Mouse (Mus musculus): ENCODE data around the gene Tor1a. TPM values are rescaled to one million over a fixed set of nuclear protein-coding genes. Genes with fewer than 3 reads are reported as not detected.

The Tor1a gene
- 17.3 TPM for polyA plus RNA-seq (2014; fragmentation: Illumina TruSeq; extraction: RNeasy Lipid Tissue Mini Kit (QIAGEN cat#74804); ENCODE audit: low read depth, low replicate concordance)

GRCm38 (mm10) chr2:30967352-30968327 lies at the start of gene Tor1a:
TSS of gene Tor1a (minus strand) at chr2:30967933.

DNA sequence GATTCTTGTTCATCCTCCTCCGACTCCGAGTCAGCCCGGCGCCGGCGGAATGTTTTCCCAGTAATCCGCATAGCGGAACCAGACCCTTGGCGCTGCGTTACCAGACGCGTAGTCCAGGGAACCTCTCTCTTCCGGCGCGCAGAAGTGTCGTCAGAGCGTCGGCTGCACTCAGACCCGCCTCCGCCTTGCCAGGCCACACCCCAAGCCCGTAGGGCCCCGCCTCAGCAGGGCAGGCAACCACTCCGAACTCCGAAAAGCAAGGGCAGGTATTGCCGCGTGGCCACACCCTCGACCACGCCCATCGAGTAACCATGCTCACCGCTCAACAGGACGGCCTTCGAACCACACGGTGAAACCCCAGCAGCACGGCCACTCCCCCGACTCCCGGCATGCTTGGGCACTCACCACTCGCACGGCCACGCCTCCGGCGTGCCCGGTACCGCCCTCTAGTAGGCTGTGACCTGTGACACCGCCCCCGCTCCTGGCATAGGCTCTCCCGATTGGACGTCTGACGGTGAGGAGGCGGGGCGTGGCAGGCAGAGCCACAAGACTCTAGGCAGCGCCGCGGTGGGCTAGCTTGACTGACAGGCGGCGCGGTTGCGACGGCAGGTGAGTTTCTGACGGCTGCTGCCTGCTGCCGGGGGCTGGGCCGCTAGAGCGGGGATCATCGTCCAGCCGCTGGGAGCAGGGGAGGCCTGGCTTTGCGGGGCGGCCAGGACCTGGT lies 14.2 kb upstream of the Tor1a start, which contains the start of the genes BC005624 and Usp20:
TSS of gene BC005624 (minus strand) at position 412 of the 724 bp plus-strand sequence.
TSS of gene Usp20 (plus strand) at position 490 of the 724 bp plus-strand sequence.

GRCm38 (mm10) chr2:30952824-30953490 lies 14.8 kb downstream of the Tor1a start, which contains the start of gene Tor1b:
TSS of gene Tor1b (plus strand) at chr2:30952959.

GRCm38 (mm10) chr2:30929483-30930045 lies 38.2 kb downstream of the Tor1a start, which contains the start of gene Ptges:
TSS of gene Ptges (minus strand) at chr2:30929863.

Other genes with a start within 250 kb of the Tor1a start
- 0.94 TPM for gene 1700001O22Rik, start 164.3 kb downstream of the Tor1a start, polyA plus RNA-seq (2014; fragmentation: Illumina TruSeq; extraction: RNeasy Lipid Tissue Mini Kit (QIAGEN cat#74804); ENCODE audit: low read depth, low replicate concordance)
- 24.4 TPM for gene Ntmt1, start 160.1 kb downstream of the Tor1a start, polyA plus RNA-seq (2014; fragmentation: Illumina TruSeq; extraction: RNeasy Lipid Tissue Mini Kit (QIAGEN cat#74804); ENCODE audit: low read depth, low replicate concordance)
- 8.7 TPM for gene Asb6, start 137.6 kb downstream of the Tor1a start, polyA plus RNA-seq (2014; fragmentation: Illumina TruSeq; extraction: RNeasy Lipid Tissue Mini Kit (QIAGEN cat#74804); ENCODE audit: low read depth, low replicate concordance)
- 1.5 TPM for gene Prrx2, start 133.0 kb downstream of the Tor1a start, polyA plus RNA-seq (2014; fragmentation: Illumina TruSeq; extraction: RNeasy Lipid Tissue Mini Kit (QIAGEN cat#74804); ENCODE audit: low read depth, low replicate concordance)
- 2.0 TPM for gene Ptges, start 38.1 kb downstream of the Tor1a start, polyA plus RNA-seq (2014; fragmentation: Illumina TruSeq; extraction: RNeasy Lipid Tissue Mini Kit (QIAGEN cat#74804); ENCODE audit: low read depth, low replicate concordance)
- gene Tor1b, start 15.0 kb downstream of the Tor1a start, polyA plus RNA-seq (2014; fragmentation: Illumina TruSeq; extraction: RNeasy Lipid Tissue Mini Kit (QIAGEN cat#74804); ENCODE audit: low read depth, low replicate concordance), result 28.6 TPM
- gene BC005624, start 14.3 kb upstream of the Tor1a start, polyA plus RNA-seq (2014; fragmentation: Illumina TruSeq; extraction: RNeasy Lipid Tissue Mini Kit (QIAGEN cat#74804); ENCODE audit: low read depth, low replicate concordance), result 32.4 TPM
- 39.1 TPM for gene Usp20, start 14.3 kb upstream of the Tor1a start, polyA plus RNA-seq (2014; fragmentation: Illumina TruSeq; extraction: RNeasy Lipid Tissue Mini Kit (QIAGEN cat#74804); ENCODE audit: low read depth, low replicate concordance)
- 43.1 TPM for gene Fnbp1, start 174.1 kb upstream of the Tor1a start, polyA plus RNA-seq (2014; fragmentation: Illumina TruSeq; extraction: RNeasy Lipid Tissue Mini Kit (QIAGEN cat#74804); ENCODE audit: low read depth, low replicate concordance)
- 18.9 TPM for gene Gpr107, start 184.4 kb upstream of the Tor1a start, polyA plus RNA-seq (2014; fragmentation: Illumina TruSeq; extraction: RNeasy Lipid Tissue Mini Kit (QIAGEN cat#74804); ENCODE audit: low read depth, low replicate concordance)

Data from heart, adult 10 weeks (tissue).